Mouse (Mus musculus): ENCODE data around the gene Il1r1. TPM values are rescaled to one million over a fixed set of nuclear protein-coding genes. Genes with fewer than 3 reads are reported as not detected.
"Not testable (repeated sequence)": the region's sequence is repeated elsewhere in the genome, so short reads cannot be mapped to it uniquely, and the experiment has no call there.

Gene Il1r1
- polyA plus RNA-seq, 1 experiment from 2014 or later = 9.3 TPM

DNA sequence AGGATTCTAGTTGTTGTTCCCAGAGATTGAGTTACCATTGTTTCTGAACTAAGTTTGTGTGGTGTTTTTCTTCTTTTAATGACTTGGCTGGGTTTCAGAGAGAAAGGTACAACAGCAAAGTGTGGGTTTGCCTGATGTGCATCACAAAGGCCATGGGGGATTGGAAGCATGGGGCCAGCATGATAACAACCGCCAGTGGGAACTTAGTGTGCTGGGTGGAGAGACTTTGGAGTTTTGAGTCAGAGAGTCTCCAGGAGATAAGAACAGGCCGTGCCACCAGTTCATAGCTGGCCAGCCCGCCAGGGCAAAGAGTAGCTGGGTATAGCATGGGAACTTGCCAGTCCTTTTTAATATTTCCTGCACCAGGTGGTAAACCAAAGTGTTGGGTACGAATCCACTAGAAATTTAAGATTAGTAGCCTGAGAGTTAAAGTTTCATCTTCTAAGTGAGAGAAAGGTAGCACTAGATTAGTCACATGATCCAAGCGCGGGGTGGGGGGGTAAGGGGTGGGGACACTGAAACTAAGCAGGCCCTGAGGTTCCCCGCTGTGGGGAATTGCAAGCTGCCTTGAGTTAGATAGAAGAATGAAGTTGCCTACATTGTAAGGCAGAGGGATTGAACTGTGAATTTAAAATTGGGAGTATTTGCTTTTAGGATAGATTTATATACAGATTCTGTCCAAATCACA is 78.4 kb downstream of the Il1r1 start:
- H3K9me3 ChIP-seq = no peaks in the 10 kb centered on the region
- no peaks in the 10 kb centered on the region for H3K36me3 ChIP-seq
- ATAC-seq (ENCODE audit: insufficient read depth, low FRiP score, low read depth) = peak; percentile 63; the same call in 1 of the 2 replicates
- H3K4me2 ChIP-seq = no peak overlapping the region
- WGBS = 64% methylated on average over 7 of the region's 7 CpGs
- H3K4me1 ChIP-seq = no peaks in the 10 kb centered on the region
- H3K27ac ChIP-seq = no peak overlapping the region
- H3K4me3 ChIP-seq (replicated peaks) = no peak overlapping the region
- no peaks in the 10 kb centered on the region for H3K27me3 ChIP-seq (replicated peaks)
- no peak overlapping the region for H3K9ac ChIP-seq

DNA sequence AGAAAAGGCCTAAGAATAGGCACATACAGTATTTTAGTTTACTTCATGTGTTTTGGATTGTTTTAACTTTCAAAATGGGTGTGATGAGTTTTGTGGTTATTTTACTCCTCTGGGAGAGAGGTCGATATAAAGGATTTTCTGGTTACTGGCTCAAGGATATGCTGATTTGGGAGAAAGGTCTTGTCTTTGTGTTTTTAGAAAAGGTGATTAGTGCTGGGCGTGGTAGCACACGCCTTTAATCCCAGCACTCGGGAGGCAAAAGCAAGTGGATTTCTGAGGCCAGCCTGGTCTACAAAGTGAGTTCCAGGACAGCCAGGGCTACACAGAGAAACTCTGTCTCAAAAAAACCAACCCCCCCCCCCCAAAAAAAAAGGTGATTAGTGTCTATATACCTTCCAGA is 79.4 kb downstream of the Il1r1 start:
- not testable (repeated sequence) for H3K9me3 ChIP-seq; H3K27ac ChIP-seq; H3K27me3 ChIP-seq (replicated peaks); H3K4me1 ChIP-seq; ATAC-seq (ENCODE audit: insufficient read depth, low FRiP score, low read depth); H3K4me2 ChIP-seq; H3K36me3 ChIP-seq; H3K4me3 ChIP-seq (replicated peaks); H3K9ac ChIP-seq
- 74% methylated on average over 4 of the region's 4 CpGs for WGBS

DNA sequence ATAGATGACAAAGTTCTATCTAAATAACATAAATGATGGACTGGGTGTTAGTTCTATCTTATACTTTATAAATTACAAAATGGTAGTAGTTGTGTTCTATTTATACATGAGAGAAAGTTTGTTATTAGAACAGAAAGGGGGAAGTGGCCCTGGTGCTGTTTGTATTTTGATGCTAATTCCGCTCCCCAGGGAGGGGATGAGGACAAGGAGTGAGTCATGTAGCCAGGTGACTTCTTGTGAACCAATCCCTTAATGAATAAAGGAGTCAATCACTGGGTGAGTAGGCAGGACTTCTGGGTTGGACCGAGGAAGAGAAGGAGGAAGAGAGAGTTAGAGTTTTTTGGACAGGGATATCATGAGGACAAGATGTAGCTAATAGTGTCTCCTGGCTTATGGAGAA is 81.2 kb downstream of the Il1r1 start:
- Histone ChIP-seq H3K9me3 (no peaks in the 10 kb centered on the region), H3K27ac (no peak overlapping the region), H3K4me1 (no peaks in the 10 kb centered on the region), H3K4me3 (replicated peaks) (no peak overlapping the region), H3K36me3 (no peaks in the 10 kb centered on the region), H3K9ac (no peak overlapping the region), H3K4me2 (no peak overlapping the region), H3K27me3 (replicated peaks) (no peaks in the 10 kb centered on the region)
- WGBS = 90% methylated on average over 2 of the region's 2 CpGs
- ATAC-seq (ENCODE audit: insufficient read depth, low FRiP score, low read depth) = no peak

DNA sequence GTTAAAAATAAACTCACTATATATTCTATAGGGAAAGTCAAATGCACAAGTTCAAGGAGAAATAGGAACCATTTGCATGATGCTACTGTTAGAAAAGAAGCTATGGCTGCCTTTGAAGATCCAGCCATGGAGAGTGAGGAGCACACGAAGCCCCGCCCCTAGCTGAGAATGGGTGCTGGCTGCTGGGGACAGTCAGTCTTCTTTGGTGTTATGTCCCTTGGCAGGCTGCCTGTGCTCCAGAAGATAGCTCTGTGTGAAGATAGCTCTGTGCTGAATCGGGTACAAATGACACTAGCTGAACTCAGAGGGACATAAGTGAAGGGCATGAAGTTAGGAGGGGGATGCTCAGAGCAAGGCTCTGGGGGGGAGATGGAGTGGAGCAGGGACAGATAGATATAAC is 86.2 kb downstream of the Il1r1 start:
- Histone ChIP-seq H3K4me3 (replicated peaks) (no peak overlapping the region), H3K27ac (no peak overlapping the region), H3K4me2 (no peak overlapping the region), H3K36me3 (no peaks in the 10 kb centered on the region), H3K4me1 (no peaks in the 10 kb centered on the region), H3K27me3 (replicated peaks) (no peaks in the 10 kb centered on the region), H3K9ac (no peak overlapping the region), H3K9me3 (no peaks in the 10 kb centered on the region)
- no peak for ATAC-seq (ENCODE audit: insufficient read depth, low FRiP score, low read depth)
- WGBS = 81% methylated on average over 3 of the region's 3 CpGs

DNA sequence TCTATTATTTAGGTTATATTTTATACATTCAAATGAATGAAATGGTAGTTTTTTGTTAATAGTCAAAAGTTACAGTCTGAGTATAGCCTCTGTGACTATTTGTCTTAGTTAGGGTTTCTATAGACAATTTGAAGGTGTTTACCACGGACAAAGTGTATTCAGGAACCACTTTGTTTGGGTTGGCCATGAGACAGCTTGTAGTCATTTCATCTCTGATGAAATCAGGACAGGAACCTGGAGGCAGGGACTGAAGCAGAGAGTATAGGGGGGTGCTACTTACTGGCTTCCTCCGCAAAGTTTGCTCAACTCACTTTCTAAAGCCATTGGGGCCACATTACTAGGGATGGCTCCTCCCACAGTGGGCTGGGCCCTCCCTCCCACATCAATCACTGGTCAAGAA is 86.7 kb downstream of the Il1r1 start:
- WGBS = 80% methylated on average over 2 of the region's 2 CpGs
- Histone ChIP-seq H3K36me3 (no peaks in the 10 kb centered on the region), H3K9ac (no peak overlapping the region), H3K27ac (no peak overlapping the region), H3K27me3 (replicated peaks) (no peaks in the 10 kb centered on the region), H3K4me1 (no peaks in the 10 kb centered on the region), H3K4me3 (replicated peaks) (no peak overlapping the region), H3K9me3 (no peaks in the 10 kb centered on the region), H3K4me2 (no peak overlapping the region)
- ATAC-seq (ENCODE audit: insufficient read depth, low FRiP score, low read depth) = no peak

DNA sequence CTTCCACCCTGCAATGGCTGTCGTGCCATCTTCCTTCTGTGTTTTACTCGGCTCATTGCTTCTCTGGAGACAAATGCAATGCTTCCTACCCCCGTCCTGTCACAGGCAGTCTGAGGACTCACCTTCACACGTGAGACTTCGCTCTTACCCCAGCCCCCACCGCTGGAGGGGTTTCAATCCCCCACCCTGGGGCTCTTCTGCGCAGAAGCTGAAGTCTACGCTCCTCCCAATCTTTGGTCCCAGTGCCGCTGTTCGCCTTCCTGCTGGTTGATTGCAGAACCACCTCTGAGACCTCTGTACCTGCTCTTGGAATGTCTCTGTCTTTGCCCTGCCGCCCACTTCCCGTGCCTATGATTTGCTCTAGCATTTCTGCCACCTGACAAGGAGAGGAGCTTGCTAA is 89.1 kb downstream of the Il1r1 start:
- H3K4me1 ChIP-seq = no peaks in the 10 kb centered on the region
- no peak overlapping the region for H3K4me2 ChIP-seq
- ATAC-seq (ENCODE audit: insufficient read depth, low FRiP score, low read depth) = no peak
- no peaks in the 10 kb centered on the region for H3K9me3 ChIP-seq
- 79% methylated on average over 12 of the region's 12 CpGs for WGBS
- no peaks in the 10 kb centered on the region for H3K27me3 ChIP-seq (replicated peaks)
- no peak overlapping the region for H3K4me3 ChIP-seq (replicated peaks)
- no peak overlapping the region for H3K9ac ChIP-seq
- H3K27ac ChIP-seq = no peak overlapping the region
- H3K36me3 ChIP-seq = no peaks in the 10 kb centered on the region

DNA sequence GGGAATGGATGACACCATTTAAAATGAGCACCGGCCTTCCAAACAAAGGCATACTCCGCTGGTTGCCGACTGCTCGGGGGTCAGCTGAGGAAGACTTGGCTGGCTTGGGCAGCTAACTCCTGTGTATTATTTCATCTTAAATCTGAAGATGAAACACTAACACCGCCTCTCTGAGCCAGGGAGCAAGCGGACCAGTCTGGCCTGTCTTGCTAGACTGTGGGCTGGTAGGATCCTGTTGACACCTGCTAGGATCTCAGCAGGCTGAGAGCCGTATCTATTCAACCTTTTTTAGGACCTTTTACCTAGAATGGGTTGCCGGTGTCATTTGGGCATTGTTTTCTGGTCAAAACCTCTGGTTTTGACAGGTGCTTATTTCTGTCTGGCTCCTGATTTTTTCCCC is 92.8 kb downstream of the Il1r1 start:
- no peaks in the 10 kb centered on the region for H3K9me3 ChIP-seq
- H3K27ac ChIP-seq = peak overlapping the region; percentile 1; the same call in 1 of the 2 replicates
- WGBS = 85% methylated on average over 8 of the region's 8 CpGs
- no peak overlapping the region for H3K9ac ChIP-seq
- no peaks in the 10 kb centered on the region for H3K4me1 ChIP-seq
- H3K36me3 ChIP-seq = no peaks in the 10 kb centered on the region
- H3K4me3 ChIP-seq (replicated peaks) = no peak overlapping the region
- no peaks in the 10 kb centered on the region for H3K27me3 ChIP-seq (replicated peaks)
- no peak for ATAC-seq (ENCODE audit: insufficient read depth, low FRiP score, low read depth)
- H3K4me2 ChIP-seq = no peak overlapping the region

DNA sequence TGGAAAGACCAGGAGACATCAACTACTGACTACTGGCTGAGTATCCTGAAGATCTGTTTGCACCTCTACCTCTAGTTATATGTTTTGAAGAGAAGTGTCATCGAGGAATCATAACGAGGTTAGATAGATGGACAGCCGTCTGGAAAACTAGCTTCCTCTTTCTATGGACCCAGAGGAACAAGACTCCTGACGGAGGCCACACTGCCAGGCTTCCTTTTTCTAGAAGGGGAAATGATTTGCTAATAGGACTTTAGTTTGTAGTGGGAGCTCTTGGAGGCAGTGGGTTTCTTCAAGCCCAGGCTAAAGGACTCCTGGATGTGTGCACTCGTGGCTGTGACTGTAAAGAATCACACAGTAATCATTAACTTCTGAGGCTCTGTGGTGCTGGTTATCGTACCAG is 96.9 kb downstream of the Il1r1 start:
- 73% methylated on average over 6 of the region's 6 CpGs for WGBS
- H3K36me3 ChIP-seq = no peaks in the 10 kb centered on the region
- H3K27me3 ChIP-seq (replicated peaks) = peaks cover 6% of the 10 kb centered on the region; the same call in 1 of the 2 replicates
- no peak overlapping the region for H3K4me2 ChIP-seq
- no peak overlapping the region for H3K9ac ChIP-seq
- H3K4me3 ChIP-seq (replicated peaks) = no peak overlapping the region
- ATAC-seq (ENCODE audit: insufficient read depth, low FRiP score, low read depth) = no peak
- H3K27ac ChIP-seq = no peak overlapping the region
- 0 out of 2 replicates have a peak, but pooled peaks cover 6% of the 10 kb centered on the region for H3K4me1 ChIP-seq
- H3K9me3 ChIP-seq = no peaks in the 10 kb centered on the region

DNA sequence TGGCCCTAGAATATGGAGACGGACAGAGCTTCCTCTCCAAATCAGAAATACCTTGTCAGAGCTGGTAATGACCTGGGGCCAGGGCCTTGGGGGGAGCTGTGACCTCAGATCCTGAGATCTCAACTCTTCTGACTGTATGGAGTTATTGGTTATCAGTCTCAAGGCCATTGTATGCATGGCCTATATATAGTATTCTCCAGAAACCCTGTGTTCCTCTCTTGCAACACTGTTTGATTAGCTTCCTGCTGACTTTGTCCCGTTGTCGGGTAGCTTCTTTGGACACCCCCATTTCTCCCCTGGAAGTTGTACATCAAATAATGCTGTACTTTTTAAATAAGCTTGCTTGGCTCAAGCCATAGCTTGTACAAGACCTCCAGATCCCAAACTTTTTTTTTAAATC is 97.7 kb downstream of the Il1r1 start:
- ATAC-seq (ENCODE audit: insufficient read depth, low FRiP score, low read depth) = no peak
- Histone ChIP-seq H3K27me3 (replicated peaks) (peaks cover 6% of the 10 kb centered on the region; the same call in 1 of the 2 replicates), H3K9ac (no peak overlapping the region), H3K4me1 (0 out of 2 replicates have a peak, but pooled peaks cover 6% of the 10 kb centered on the region), H3K4me3 (replicated peaks) (no peak overlapping the region), H3K9me3 (no peaks in the 10 kb centered on the region), H3K36me3 (no peaks in the 10 kb centered on the region), H3K4me2 (no peak overlapping the region), H3K27ac (no peak overlapping the region)
- WGBS = 91% methylated on average over 3 of the region's 3 CpGs

DNA sequence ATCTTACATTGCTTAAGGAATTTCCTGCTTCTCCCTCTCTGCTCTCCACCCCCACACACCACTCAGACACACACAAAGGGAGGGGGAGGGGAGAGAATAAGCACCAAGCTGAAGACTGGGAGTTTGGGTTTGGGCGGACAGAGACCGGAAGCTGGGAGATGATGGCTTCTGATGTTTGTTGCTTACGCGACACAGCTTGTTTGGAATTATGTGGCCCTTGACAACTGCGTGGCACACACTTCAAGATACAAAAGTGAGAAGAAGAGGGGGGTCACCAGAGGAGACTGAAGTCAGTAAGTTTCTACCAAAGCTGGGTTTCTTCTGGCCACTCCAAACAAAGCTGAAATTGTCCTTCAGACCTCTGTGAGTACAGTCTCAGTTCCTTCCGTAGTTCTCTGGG is 99.6 kb downstream of the Il1r1 start, which contains the start of gene Il1rl2:
Il1rl2 (plus strand) TSS at position 154 of the 400 bp plus-strand sequence.
- peaks cover 6% of the 10 kb centered on the region; the same call in 1 of the 2 replicates for H3K27me3 ChIP-seq (replicated peaks)
- 19% methylated on average over 6 of the region's 6 CpGs for WGBS
- no peak within 1 kb of the TSS; the same call in 1 of the 2 replicates for H3K27ac ChIP-seq

DNA sequence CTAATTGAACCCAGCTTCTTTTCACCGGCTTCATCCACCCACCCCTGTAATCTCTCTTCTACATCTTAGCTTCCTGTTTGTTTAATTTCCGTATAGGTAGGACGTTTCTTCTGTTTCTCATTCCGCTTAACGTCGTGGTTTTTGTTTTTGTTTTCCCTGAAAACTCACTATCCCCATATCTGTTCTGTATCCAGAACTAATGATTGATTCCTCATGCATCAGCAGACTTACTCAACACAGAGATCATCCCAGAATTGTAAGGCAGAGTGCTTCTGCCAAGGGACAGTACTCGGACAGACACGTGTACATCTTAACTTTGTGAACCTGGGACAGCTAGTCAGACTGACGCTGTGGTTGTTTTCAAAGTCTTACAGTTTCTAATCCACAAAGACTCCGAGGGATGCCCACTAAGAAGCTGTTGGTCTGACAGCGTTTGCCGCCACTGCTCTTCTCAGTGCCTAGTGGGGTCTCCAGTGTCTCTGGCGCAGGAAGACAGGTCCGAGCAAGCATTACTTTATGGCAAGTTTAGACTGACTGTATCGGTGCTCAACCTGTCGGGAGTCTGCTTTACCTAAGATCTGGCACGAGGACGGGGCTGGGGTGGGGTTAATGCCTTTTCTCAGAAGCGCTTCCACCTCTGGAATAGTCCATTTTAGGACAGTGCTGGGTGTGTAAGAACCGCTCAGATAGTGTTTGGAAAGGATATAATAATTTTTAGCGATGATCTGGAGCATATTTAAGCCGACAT is 100.2 kb downstream of the Il1r1 start:
- H3K27ac ChIP-seq = no peak overlapping the region; the same call in 1 of the 2 replicates
- WGBS = 5% methylated on average over 22 of the region's 22 CpGs

More for the DNA sequence above, 99.6 kb downstream of the Il1r1 start, which contains the start of gene Il1rl2:
- H3K36me3 ChIP-seq = no peaks in the 10 kb centered on the region
- 0 out of 2 replicates have a peak, but pooled peaks cover 6% of the 10 kb centered on the region for H3K4me1 ChIP-seq
- no peaks in the 10 kb centered on the region for H3K9me3 ChIP-seq
- peak within 1 kb of the TSS; percentile 61 for H3K4me2 ChIP-seq
- no peak for ATAC-seq (ENCODE audit: insufficient read depth, low FRiP score, low read depth)
- H3K4me3 ChIP-seq (replicated peaks) = peak within 1 kb of the TSS; percentile 45
- H3K9ac ChIP-seq = peak within 1 kb of the TSS; percentile 1; the same call in 1 of the 2 replicates

More for the DNA sequence above, 100.2 kb downstream of the Il1r1 start:
- Histone ChIP-seq H3K4me1 (0 out of 2 replicates have a peak, but pooled peaks cover 6% of the 10 kb centered on the region), H3K27me3 (replicated peaks) (peaks cover 6% of the 10 kb centered on the region; the same call in 1 of the 2 replicates), H3K9ac (peak overlapping the region; percentile 1; the same call in 1 of the 2 replicates), H3K9me3 (no peaks in the 10 kb centered on the region), H3K4me3 (replicated peaks) (peak overlapping the region; percentile 45), H3K36me3 (no peaks in the 10 kb centered on the region), H3K4me2 (peak overlapping the region; percentile 61)
- ATAC-seq (ENCODE audit: insufficient read depth, low FRiP score, low read depth) = no peak

Measured in stomach, embryonic 15.5 days (tissue).